Mouse (Mus musculus) midbrain, embryonic 16.5 days (tissue): ENCODE results near the gene Lsm6. TPM values are rescaled to one million over a fixed set of nuclear protein-coding genes. Genes with fewer than 3 reads are reported as not detected.
"Not testable (repeated sequence)": the region's sequence is repeated elsewhere in the genome, so short reads cannot be mapped to it uniquely, and the experiment has no call there.

Source experiments
- ATAC-seq: fragments of 200-750 bp; cut with Nextera tagmentation; 2 replicates; pipeline ENCODE4 v1.8.0; 2017; ENCODE audit warnings: moderate TSS enrichment
- H3K27ac ChIP-seq: fragments of 300-500 bp; sonication (generic); 2 replicates; pipeline ENCODE4 v1.5.1; 2014; ENCODE audit warnings: mild to moderate bottlenecking, low read length, mixed read lengths
- H3K27me3 ChIP-seq: fragments of 300-500 bp; sonication (generic); 2 replicates; pipeline ENCODE4 v1.6.1; 2014; ENCODE audit warnings: low read depth, low read length, mixed read lengths; ENCODE audit not compliant: control insufficient read depth, insufficient read depth
- H3K36me3 ChIP-seq: fragments of 300-500 bp; sonication (generic); 2 replicates; pipeline ENCODE4 v1.6.1; 2014; ENCODE audit warnings: mild to moderate bottlenecking, low read length, moderate library complexity, mixed read lengths; ENCODE audit not compliant: control insufficient read depth, insufficient read depth
- H3K4me1 ChIP-seq: fragments of 300-500 bp; sonication (generic); 2 replicates; pipeline ENCODE4 v1.6.1; 2014; ENCODE audit warnings: mild to moderate bottlenecking, low read length, mixed read lengths; ENCODE audit not compliant: control insufficient read depth, insufficient read depth
- H3K4me2 ChIP-seq: fragments of 300-500 bp; sonication (generic); 2 replicates; pipeline ENCODE4 v1.6.1; 2014; ENCODE audit warnings: mild to moderate bottlenecking, low read length, mixed read lengths
- H3K4me3 ChIP-seq: fragments of 300-500 bp; sonication (generic); 2 replicates; pipeline ENCODE4 v1.5.1; 2014; ENCODE audit warnings: low read depth, mild to moderate bottlenecking, low read length, moderate library complexity, mixed read lengths
- H3K9ac ChIP-seq: fragments of 300-500 bp; sonication (generic); 2 replicates; pipeline ENCODE4 v1.6.1; 2014; ENCODE audit warnings: low read depth, low read length, mixed read lengths
- H3K9me3 ChIP-seq: fragments of 300-500 bp; sonication (generic); replicated peaks from 2 replicates; pipeline ENCODE4 v1.6.1; 2014; ENCODE audit warnings: mild to moderate bottlenecking, low read length, mixed read lengths; ENCODE audit not compliant: control insufficient read depth, poor library complexity, severe bottlenecking
- whole genome bisulfite sequencing: fragments of 180-500 bp; shearing (Covaris S2); extraction: QIAGEN DNeasy Blood & Tissue Kit; methylation state at CpG from one replicate; pipeline ENCODE4 v1.1.7; 2014; 5-methylcytosine and 5-hydroxymethylcytosine counted together
- polyA plus RNA-seq: library from polyadenylated mRNA; unstranded; fragments of >200 nt; fragmentation: Nextera tagmentation; extraction: Ambion mirVana; gene quantifications from 2 replicates; pipeline ENCODE4 v1.2.1, GENCODE M21; 2015

Gene Lsm6
- polyA plus RNA-seq, 1 experiment from 2014 or later, result 130 TPM

DNA sequence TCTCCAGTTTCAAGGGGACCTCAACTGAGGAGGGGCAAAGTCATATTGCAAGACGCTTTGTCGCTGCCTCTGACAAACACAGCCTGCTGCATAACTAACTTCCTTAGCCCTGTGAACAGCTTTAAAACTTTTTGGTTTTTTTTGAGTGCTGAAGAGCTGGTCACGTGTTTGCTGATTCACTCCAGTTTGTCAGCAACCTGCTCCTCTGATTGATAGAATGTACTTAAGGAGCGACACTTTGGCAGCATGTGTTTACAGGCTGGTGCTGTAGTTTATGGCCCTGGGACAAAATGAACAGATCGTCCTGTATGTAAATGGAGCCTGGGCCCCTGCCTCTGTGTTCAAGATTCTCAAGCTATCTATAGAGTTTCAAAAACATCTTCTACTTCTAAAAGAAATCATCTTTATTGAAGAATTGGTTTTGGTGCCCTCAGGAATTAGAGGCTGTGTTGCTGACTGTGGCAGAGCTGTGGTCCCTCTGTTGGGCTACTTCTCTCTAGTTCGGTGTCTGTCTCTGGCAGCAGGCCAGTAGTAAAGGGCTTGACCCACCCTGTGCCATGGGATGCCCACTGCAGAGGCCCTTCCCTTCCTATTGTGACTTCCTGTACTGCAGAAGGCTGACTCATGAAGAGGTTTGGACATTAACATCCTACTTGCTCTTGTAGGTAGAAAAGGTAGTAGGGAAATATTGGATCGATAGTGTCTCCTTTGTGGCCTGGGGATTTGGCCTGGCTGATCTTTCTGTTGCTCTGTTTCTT lies 17.9 kb upstream of the Lsm6 start:
- H3K9ac ChIP-seq, result no peak overlapping the region
- no peak for ATAC-seq
- WGBS, result 86% methylated on average over 7 of the region's 7 CpGs

GRCm38 (mm10) chr8:78836091-78836490 lies 15.2 kb upstream of the Lsm6 start:
- Histone ChIP-seq H3K27me3 (no peaks in the 10 kb centered on the region), H3K27ac (no peak overlapping the region), H3K4me3 (no peak overlapping the region), H3K4me1 (no peaks in the 10 kb centered on the region), H3K4me2 (no peak overlapping the region), H3K36me3 (no peaks in the 10 kb centered on the region), H3K9ac (no peak overlapping the region), H3K9me3 (no peaks in the 10 kb centered on the region)
- WGBS, result 99% methylated on average over 6 of the region's 6 CpGs
- no peak for ATAC-seq

More for the DNA sequence above, 17.9 kb upstream of the Lsm6 start:
- Histone ChIP-seq H3K36me3 (no peaks in the 10 kb centered on the region), H3K4me2 (no peak overlapping the region), H3K4me1 (no peaks in the 10 kb centered on the region), H3K4me3 (no peak overlapping the region), H3K27me3 (no peaks in the 10 kb centered on the region), H3K9me3 (no peaks in the 10 kb centered on the region), H3K27ac (no peak overlapping the region)

DNA sequence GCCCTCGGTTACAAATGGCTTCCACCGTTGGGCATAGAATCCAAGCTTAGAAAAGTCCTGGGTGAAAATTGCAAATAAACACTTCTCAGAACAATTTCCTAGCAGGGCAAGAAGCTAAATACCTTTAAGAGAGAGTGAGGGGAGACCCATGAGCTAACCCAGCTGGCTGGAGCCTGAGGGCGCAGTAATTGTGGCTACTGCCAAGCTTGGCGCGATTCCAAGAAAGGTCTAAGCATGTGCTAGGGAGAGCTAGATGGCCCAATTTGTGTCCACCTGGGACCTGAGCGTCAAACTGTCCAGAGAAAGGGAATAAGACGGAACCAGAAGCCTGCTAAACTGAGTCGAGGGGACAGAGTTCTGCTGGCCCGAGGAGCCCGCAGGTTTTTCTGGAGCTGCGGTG lies 7.5 kb upstream of the Lsm6 start:
- Histone ChIP-seq H3K4me2 (no peak overlapping the region), H3K9me3 (no peaks in the 10 kb centered on the region), H3K9ac (no peak overlapping the region), H3K27ac (no peak overlapping the region), H3K4me3 (no peak overlapping the region), H3K27me3 (no peaks in the 10 kb centered on the region), H3K36me3 (no peaks in the 10 kb centered on the region), H3K4me1 (no peaks in the 10 kb centered on the region)
- ATAC-seq, result no peak
- 77% methylated on average over 11 of the region's 11 CpGs for WGBS

DNA sequence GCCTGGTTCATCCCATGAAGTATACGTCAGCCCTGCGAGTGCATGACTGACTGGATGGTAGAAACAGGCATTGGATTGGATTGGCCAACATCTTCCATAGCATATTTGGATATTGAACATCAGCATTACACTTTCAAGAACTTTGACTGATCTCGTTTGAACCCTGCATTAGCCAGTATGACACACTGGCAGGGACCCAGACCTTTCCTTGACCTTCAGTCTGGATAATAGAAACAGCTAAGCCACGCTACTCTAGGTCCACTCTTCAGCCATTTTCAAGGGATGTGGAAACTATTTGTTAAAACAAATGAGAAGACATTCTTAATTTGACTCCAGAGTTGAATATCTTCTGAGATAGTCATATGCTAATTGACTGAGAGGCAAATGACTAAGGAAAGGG lies 3.6 kb upstream of the Lsm6 start:
- Histone ChIP-seq H3K4me1 (peaks cover 6% of the 10 kb centered on the region), H3K27ac (no peak overlapping the region), H3K4me3 (no peak overlapping the region), H3K36me3 (no peaks in the 10 kb centered on the region), H3K27me3 (no peaks in the 10 kb centered on the region), H3K9me3 (no peaks in the 10 kb centered on the region), H3K9ac (no peak overlapping the region), H3K4me2 (no peak overlapping the region)
- WGBS, result 87% methylated on average over 4 of the region's 4 CpGs
- no peak for ATAC-seq

DNA sequence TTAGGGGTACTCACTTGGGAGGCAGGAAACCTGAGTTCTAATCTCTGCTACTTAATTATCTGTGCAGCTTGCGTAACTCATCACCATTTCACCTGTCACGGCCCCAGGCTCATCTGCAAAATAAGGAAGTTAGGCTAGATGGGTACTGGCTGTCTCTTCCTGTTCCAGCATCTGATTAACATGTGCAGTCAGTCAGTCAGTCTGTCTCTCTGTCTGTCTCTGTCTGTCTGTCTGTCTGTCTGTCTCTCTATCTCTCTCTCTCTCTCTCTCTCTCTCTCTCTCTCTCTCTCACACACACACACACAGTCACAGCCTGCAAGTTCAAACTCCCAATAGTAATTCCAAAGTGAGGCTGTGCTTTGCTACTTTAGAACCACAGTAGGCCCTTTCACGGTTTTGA lies 967 bp downstream of the Lsm6 start:
- H3K27me3 ChIP-seq, H3K36me3 ChIP-seq, ATAC-seq, H3K9me3 ChIP-seq, H3K27ac ChIP-seq, H3K4me1 ChIP-seq: not testable (repeated sequence)
- 34% methylated on average over 3 of the region's 3 CpGs for WGBS
- H3K4me2 ChIP-seq, result peak overlapping the region; percentile 54
- peak overlapping the region; percentile 94 for H3K9ac ChIP-seq
- H3K4me3 ChIP-seq, result peak overlapping the region; percentile 88

DNA sequence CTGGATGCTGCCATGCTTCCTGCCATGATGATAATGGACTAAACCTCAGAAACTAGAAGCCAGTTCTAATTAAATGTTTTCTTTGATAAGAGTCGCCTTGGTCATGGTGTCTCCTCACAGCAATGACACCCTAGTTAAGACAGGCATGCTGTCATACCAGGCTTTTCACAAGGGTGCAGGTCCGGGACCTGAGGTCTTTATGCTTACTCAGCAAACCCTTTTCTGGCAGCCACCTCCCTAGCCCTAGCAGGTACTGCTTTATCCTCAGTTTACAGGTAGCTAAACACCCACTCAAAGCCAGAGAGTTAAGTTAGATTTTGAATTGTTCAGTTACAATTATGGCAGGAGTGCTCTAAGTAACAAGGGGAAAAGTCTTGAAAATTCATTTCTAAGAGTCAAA lies 6.2 kb downstream of the Lsm6 start:
- Histone ChIP-seq H3K27me3 (no peaks in the 10 kb centered on the region), H3K4me2 (no peak overlapping the region), H3K4me1 (peaks cover 3% of the 10 kb centered on the region), H3K27ac (no peak overlapping the region), H3K4me3 (no peak overlapping the region), H3K9me3 (no peaks in the 10 kb centered on the region), H3K36me3 (peaks cover 3% of the 10 kb centered on the region; the same call in 1 of the 2 replicates), H3K9ac (no peak overlapping the region)
- WGBS, result 100% methylated on average over 2 of the region's 2 CpGs
- no peak for ATAC-seq

DNA sequence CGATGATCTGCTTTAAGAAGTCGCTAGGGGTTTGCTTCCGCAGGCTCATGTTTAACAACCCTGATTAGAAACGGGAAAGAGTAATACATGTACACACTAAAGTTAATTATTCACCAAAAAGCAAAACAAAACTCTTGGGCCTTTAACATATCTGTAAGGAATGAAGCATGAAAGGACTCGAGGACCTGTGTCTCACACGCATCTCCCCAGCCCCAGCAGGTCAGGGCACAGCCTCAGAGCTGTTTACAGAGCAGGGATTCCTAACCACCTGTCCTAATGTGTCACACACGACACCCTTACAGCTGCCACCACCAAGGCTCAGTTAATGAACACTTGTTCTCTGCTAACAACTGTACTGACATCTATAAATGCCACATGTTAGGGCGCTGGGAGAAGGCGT lies 7.9 kb downstream of the Lsm6 start:
- Histone ChIP-seq H3K36me3 (peaks cover 11% of the 10 kb centered on the region), H3K4me2 (no peak overlapping the region), H3K4me1 (no peaks in the 10 kb centered on the region; the same call in 1 of the 2 replicates), H3K27me3 (no peaks in the 10 kb centered on the region), H3K9ac (no peak overlapping the region), H3K9me3 (no peaks in the 10 kb centered on the region), H3K4me3 (no peak overlapping the region), H3K27ac (no peak overlapping the region)
- no peak for ATAC-seq
- 82% methylated on average over 9 of the region's 9 CpGs for WGBS

DNA sequence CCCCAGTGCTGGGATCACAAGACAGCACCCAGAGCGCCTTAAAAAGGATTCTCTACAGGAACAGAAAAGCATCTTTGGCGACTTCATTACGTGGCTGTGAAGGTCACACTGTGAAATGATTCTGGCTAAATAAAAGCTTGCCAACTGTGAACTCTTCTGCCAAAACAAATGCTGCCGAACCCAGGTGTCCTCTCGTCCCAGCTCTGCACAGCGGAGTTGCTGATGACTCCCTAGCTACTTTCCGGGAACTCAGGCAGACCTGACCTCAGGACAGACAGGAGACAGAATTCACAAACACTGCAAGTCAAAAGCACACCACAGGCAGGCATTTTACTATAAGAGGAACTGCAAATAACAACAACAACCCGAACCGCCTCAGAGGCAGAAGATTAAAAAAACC lies 8.5 kb downstream of the Lsm6 start:
- WGBS, result 86% methylated on average over 9 of the region's 9 CpGs
- H3K36me3 ChIP-seq, result peaks cover 14% of the 10 kb centered on the region
- H3K9me3 ChIP-seq, result no peaks in the 10 kb centered on the region
- H3K27ac ChIP-seq, result no peak overlapping the region
- H3K4me2 ChIP-seq, result no peak overlapping the region
- ATAC-seq, result no peak
- H3K27me3 ChIP-seq, result no peaks in the 10 kb centered on the region
- no peak overlapping the region for H3K4me3 ChIP-seq
- no peak overlapping the region for H3K9ac ChIP-seq
- no peaks in the 10 kb centered on the region; the same call in 1 of the 2 replicates for H3K4me1 ChIP-seq

DNA sequence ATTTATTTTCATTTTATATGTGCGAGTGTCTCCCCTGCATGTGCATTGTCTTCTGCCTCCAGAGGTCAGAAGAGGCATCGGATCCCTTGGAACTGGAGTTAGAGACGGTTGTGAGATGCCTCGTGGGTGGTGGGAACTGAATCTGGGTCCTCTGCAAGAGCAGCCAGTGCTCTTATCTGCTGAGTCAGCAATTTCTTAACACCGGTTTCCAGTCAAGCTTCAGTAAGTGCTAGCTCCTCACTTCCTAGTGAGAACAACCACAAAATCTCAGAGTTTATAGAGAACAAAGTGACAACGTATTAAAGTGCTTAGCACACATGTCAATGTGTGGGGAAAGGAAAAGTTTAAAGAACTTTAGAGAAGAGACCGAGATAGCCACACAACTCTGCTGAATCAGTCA lies 9.2 kb downstream of the Lsm6 start:
- H3K27ac ChIP-seq, result no peak overlapping the region
- no peak overlapping the region for H3K4me3 ChIP-seq
- H3K9me3 ChIP-seq, result no peaks in the 10 kb centered on the region
- H3K27me3 ChIP-seq, result no peaks in the 10 kb centered on the region
- ATAC-seq, result no peak
- H3K9ac ChIP-seq, result no peak overlapping the region
- no peak overlapping the region for H3K4me2 ChIP-seq
- WGBS, result 93% methylated on average over 7 of the region's 7 CpGs
- peaks cover 21% of the 10 kb centered on the region for H3K36me3 ChIP-seq
- H3K4me1 ChIP-seq, result no peaks in the 10 kb centered on the region; the same call in 1 of the 2 replicates
